Mouse (Mus musculus) limb, embryonic 14.5 days (tissue): ENCODE results near the gene Entpd6. TPM values are rescaled to one million over a fixed set of nuclear protein-coding genes. Genes with fewer than 3 reads are reported as not detected.

ENCODE experiments used
- ATAC-seq: fragments of 200-750 bp; cut with Nextera tagmentation; 2 replicates; pipeline ENCODE4 v1.8.0; 2017; ENCODE audit warnings: low read depth, moderate number of reproducible peaks, moderate TSS enrichment; ENCODE audit not compliant: low FRiP score
- DNase-seq: peaks from one replicate; pipeline ENCODE4 v3.0.0-alpha.2; 2015; ENCODE audit warnings: low spot score
- H3K27ac ChIP-seq: fragments of 300-500 bp; sonication (generic); replicated peaks from 2 replicates; pipeline ENCODE4 v1.5.1; 2014; ENCODE audit warnings: low read depth, mild to moderate bottlenecking, low read length, moderate library complexity, mixed read lengths
- H3K27me3 ChIP-seq: fragments of 300-500 bp; sonication (generic); 2 replicates; pipeline ENCODE4 v1.6.1; 2014; ENCODE audit warnings: low read length, mixed read lengths; ENCODE audit not compliant: control insufficient read depth, insufficient read depth
- H3K36me3 ChIP-seq: fragments of 300-500 bp; sonication (generic); 2 replicates; pipeline ENCODE4 v1.6.1; 2014; ENCODE audit warnings: mild to moderate bottlenecking, low read length, moderate library complexity, mixed read lengths; ENCODE audit not compliant: control insufficient read depth, insufficient read depth
- H3K4me1 ChIP-seq: fragments of 300-500 bp; sonication (generic); 2 replicates; pipeline ENCODE4 v1.6.1; 2014; ENCODE audit warnings: antibody characterized with exemption, low read length, mixed read lengths; ENCODE audit not compliant: control insufficient read depth, insufficient read depth
- H3K4me2 ChIP-seq: fragments of 300-500 bp; sonication (generic); replicated peaks from 2 replicates; pipeline ENCODE4 v1.6.1; 2014; ENCODE audit warnings: low read depth, mild to moderate bottlenecking, low read length, moderate library complexity; ENCODE audit not compliant: severe bottlenecking
- H3K4me3 ChIP-seq: fragments of 300-500 bp; sonication (generic); replicated peaks from 2 replicates; pipeline ENCODE4 v1.5.1; 2014; ENCODE audit warnings: low read length
- H3K9ac ChIP-seq: fragments of 300-500 bp; sonication (generic); 2 replicates; pipeline ENCODE4 v1.6.1; 2014; ENCODE audit warnings: mild to moderate bottlenecking, low read depth, low read length, moderate library complexity; ENCODE audit not compliant: severe bottlenecking
- H3K9me3 ChIP-seq: fragments of 300-500 bp; sonication (generic); 2 replicates; pipeline ENCODE4 v1.6.1; 2016; ENCODE audit warnings: low read length; ENCODE audit not compliant: control insufficient read depth
- POLR2A ChIP-seq: fragments of 200-500 bp; IDR thresholded peaks from 2 replicates; pipeline ENCODE4 v1.8.0; 2012; ENCODE audit warnings: inconsistent platforms, mild to moderate bottlenecking, moderate library complexity, borderline replicate concordance; ENCODE audit not compliant: insufficient read depth, insufficient read length; ENCODE audit errors: extremely low read depth
- WGBS: fragments of 180-500 bp; shearing (Covaris S2); extraction: QIAGEN DNeasy Blood & Tissue Kit; methylation state at CpG from one replicate; pipeline ENCODE4 v1.1.7; 2014; 5-methylcytosine and 5-hydroxymethylcytosine counted together
- polyA plus RNA-seq, 2 experiments: library from polyadenylated mRNA; depleted of rRNA in 1 of 2; stranded (reverse) in 1 of 2; unstranded in 1 of 2; fragments of >200 nt; fragmentation: Nextera tagmentation in 1 of 2; extraction: Ambion mirVana in 1 of 2; gene quantifications; 2 replicates each; pipeline versions ENCODE4 v1.2.1 to v1.2.3; 2012 to 2014

Gene Entpd6
- polyA plus RNA-seq, 2 experiments, result 23.0 to 31.3 TPM

DNA sequence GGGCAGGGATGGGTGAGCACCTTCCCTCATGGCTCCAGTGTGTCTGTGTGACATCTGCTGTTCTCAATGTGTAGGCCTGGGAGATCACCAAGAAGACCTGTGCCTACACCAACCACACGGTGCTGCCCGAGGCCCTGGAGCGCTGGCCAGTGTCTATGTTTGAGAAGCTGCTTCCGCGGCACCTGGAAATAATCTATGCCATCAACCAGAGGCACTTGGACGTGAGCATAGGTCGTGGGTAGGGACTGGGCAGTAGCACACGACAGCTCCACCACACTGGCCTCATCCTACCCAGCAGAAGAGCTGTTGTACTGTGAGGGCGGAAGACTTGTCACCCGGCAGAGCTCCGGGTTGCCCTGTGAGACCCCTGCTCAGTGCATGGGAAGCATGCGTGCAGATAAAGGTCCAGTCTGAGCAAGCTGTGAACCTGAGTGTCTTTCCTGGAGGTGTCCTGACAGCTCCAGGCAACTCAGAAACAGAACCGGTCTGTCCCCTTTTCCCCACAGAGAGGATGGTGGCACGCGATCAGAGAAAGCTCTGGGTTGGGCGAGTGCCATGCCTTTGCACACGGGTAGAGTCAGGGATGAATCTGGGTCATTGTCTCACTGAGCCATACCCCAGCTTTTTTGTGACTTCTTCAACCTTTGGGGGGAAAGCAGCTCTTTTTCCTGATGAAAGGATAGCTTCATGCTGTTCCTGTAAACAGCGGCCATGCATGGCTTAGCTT is 68.0 kb downstream of the Entpd6 start:
- H3K4me3 ChIP-seq, result no peak overlapping the region
- H3K27me3 ChIP-seq, result no peaks in the 10 kb centered on the region
- H3K4me1 ChIP-seq, result no peaks in the 10 kb centered on the region
- H3K4me2 ChIP-seq, result no peak overlapping the region
- no peak overlapping the region for H3K27ac ChIP-seq
- peaks cover 88% of the 10 kb centered on the region for H3K36me3 ChIP-seq
- no peak overlapping the region for H3K9ac ChIP-seq
- no peak for TF ChIP-seq POLR2A
- DNase-seq (no peak), ATAC-seq (no peak)
- 90% methylated on average over 18 of the region's 18 CpGs for WGBS
- H3K9me3 ChIP-seq, result no peaks in the 10 kb centered on the region

DNA sequence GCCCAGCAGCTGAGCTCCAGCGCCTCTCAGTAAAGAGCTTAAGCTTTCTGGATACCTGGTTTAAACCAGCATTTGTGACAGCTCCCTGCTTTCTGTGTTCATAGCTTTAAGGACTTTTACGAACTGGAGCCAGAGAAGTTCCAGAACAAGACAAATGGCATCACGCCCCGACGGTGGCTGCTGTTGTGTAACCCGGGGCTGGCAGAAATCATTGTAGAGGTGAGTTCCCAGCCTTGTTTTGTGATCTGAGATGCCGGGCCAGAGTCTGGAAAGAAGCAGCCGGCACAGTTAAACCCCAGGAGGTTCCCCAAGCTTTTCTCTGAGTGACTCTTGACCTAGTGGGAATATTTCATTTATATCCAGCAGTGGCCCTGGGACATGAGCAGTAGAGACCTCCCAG is 69.9 kb downstream of the Entpd6 start:
- H3K9me3 ChIP-seq, result no peaks in the 10 kb centered on the region
- DNase-seq, result no peak
- peaks cover 82% of the 10 kb centered on the region for H3K36me3 ChIP-seq
- no peak overlapping the region for H3K27ac ChIP-seq
- 77% methylated on average over 8 of the region's 8 CpGs for WGBS
- H3K9ac ChIP-seq, result no peak overlapping the region
- H3K4me3 ChIP-seq, result no peak overlapping the region
- H3K4me1 ChIP-seq, result no peaks in the 10 kb centered on the region
- no peak for TF ChIP-seq POLR2A
- no peaks in the 10 kb centered on the region for H3K27me3 ChIP-seq
- no peak for ATAC-seq
- no peak overlapping the region for H3K4me2 ChIP-seq

DNA sequence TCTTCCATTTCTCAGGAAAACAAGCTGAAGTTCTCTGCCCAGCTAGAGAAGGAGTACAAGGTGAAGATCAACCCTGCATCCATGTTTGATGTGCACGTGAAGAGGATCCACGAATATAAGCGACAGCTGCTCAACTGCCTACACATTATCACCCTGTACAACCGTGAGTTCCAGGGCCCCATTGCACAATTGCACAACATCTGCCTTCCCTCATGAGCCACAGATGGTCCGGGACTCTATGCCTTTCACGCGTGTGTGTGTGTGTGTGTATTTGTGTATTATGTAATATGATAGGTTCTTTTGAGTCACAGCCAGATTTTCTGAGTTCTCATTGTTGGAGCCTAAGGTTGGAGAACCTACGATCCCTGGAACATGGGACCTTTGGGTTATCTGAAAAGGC is 71.9 kb downstream of the Entpd6 start:
- Histone ChIP-seq H3K27ac (no peak overlapping the region), H3K27me3 (no peaks in the 10 kb centered on the region), H3K9me3 (no peaks in the 10 kb centered on the region), H3K4me3 (no peak overlapping the region), H3K4me1 (no peaks in the 10 kb centered on the region), H3K36me3 (peaks cover 82% of the 10 kb centered on the region), H3K4me2 (no peak overlapping the region), H3K9ac (no peak overlapping the region)
- 91% methylated on average over 8 of the region's 8 CpGs for WGBS
- no peak for TF ChIP-seq POLR2A
- ATAC-seq (no peak), DNase-seq (no peak)

Other genes with a start within 250 kb of the Entpd6 start
- gene Cst7, start 178.6 kb upstream of the Entpd6 start, polyA plus RNA-seq (2012; rRNA removed), result 1.6 and 1.9 TPM in 2 replicates
- gene Cst7, start 178.6 kb upstream of the Entpd6 start, polyA plus RNA-seq (2014; fragmentation: Nextera tagmentation; extraction: Ambion mirVana), result 2.4 and 3.8 TPM in 2 replicates
- gene Apmap, start 140.5 kb upstream of the Entpd6 start, polyA plus RNA-seq (2012; rRNA removed), result 39.2 and 39.5 TPM in 2 replicates
- gene Apmap, start 140.5 kb upstream of the Entpd6 start, polyA plus RNA-seq (2014; fragmentation: Nextera tagmentation; extraction: Ambion mirVana), result 30.9 and 31.6 TPM in 2 replicates
- 5.5 and 7.4 TPM in 2 replicates for gene Acss1, start 80.5 kb upstream of the Entpd6 start, polyA plus RNA-seq (2012; rRNA removed)
- 4.0 and 5.6 TPM in 2 replicates for gene Acss1, start 80.5 kb upstream of the Entpd6 start, polyA plus RNA-seq (2014; fragmentation: Nextera tagmentation; extraction: Ambion mirVana)
- 0.01 and 0.03 TPM in 2 replicates for gene Vsx1, start 59.7 kb upstream of the Entpd6 start, polyA plus RNA-seq (2012; rRNA removed)
- not detected in 2 replicates for gene Vsx1, start 59.7 kb upstream of the Entpd6 start, polyA plus RNA-seq (2014; fragmentation: Nextera tagmentation; extraction: Ambion mirVana)
- gene Pygb, start 37.7 kb downstream of the Entpd6 start, polyA plus RNA-seq (2012; rRNA removed), result 61.3 and 62.3 TPM in 2 replicates
- 65.2 and 78.5 TPM in 2 replicates for gene Pygb, start 37.7 kb downstream of the Entpd6 start, polyA plus RNA-seq (2014; fragmentation: Nextera tagmentation; extraction: Ambion mirVana)
- gene Abhd12, start 155.7 kb downstream of the Entpd6 start, polyA plus RNA-seq (2012; rRNA removed), result 56.5 and 62.2 TPM in 2 replicates
- gene Abhd12, start 155.7 kb downstream of the Entpd6 start, polyA plus RNA-seq (2014; fragmentation: Nextera tagmentation; extraction: Ambion mirVana), result 67.1 and 69.7 TPM in 2 replicates
- 25.5 and 30.8 TPM in 2 replicates for gene Gins1, start 156.4 kb downstream of the Entpd6 start, polyA plus RNA-seq (2012; rRNA removed)
- gene Gins1, start 156.4 kb downstream of the Entpd6 start, polyA plus RNA-seq (2014; fragmentation: Nextera tagmentation; extraction: Ambion mirVana), result 43.0 and 45.7 TPM in 2 replicates